Mouse (Mus musculus): Measurements from ENCODE around the gene Hddc3.
"Not testable (repeated sequence)": the region's sequence is repeated elsewhere in the genome, so short reads cannot be mapped to it uniquely, and the experiment has no call there.

The Hddc3 gene

GRCm38 (mm10) chr7:80370649-80371040, 27.7 kb downstream of the Hddc3 start:
- peak; percentile 71 for DNase-seq (ENCODE audit: low spot score)

DNA sequence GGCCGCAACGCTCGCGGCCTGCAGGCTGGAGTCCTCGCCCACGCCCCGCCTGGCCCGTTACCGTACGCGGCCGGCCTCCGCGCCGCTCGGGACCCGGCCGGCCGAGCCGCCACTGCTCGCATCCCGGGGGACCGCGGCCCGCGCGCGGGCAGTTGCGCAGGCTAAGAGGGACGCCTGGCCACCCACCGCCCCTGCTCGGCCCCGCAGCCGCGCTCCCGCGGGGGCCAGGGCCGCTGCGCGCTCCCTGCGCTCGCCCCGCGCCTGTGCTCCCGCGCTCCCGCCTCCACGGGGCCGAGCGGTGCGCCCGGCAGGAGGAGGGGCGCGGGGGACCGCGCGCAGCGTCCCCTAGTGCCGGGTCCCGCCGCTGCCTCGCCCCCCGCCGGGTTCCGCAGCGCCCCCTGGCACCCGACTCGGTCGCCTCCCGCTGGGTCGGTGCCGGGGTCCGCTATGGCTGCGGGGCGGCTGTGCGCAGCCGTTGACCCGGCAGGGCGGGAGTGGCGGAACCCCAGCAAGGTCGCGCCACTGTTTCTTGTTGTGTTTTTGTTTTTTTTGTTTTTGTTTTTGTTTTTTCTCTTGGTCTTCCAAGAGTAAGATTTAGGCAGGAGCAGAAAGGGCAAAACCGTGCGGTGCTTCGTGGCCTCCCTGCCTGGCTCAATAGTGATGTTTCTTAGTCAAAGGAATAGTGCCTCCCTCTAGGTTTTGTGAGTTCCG, 28.3 kb downstream of the Hddc3 start, which contains the start of gene Man2a2:
Man2a2 (minus strand) TSS at position 335 of the 711 bp plus-strand sequence.
- DNase-seq (ENCODE audit: low spot score) = peak; percentile 82

GRCm38 (mm10) chr7:80372166-80372565, 29.3 kb downstream of the Hddc3 start:
- no peak for DNase-seq (ENCODE audit: low spot score)

GRCm38 (mm10) chr7:80372667-80373066, 29.8 kb downstream of the Hddc3 start:
- no peak for DNase-seq (ENCODE audit: low spot score)

GRCm38 (mm10) chr7:80373352-80373751, 30.4 kb downstream of the Hddc3 start:
- no peak for DNase-seq (ENCODE audit: low spot score)

DNA sequence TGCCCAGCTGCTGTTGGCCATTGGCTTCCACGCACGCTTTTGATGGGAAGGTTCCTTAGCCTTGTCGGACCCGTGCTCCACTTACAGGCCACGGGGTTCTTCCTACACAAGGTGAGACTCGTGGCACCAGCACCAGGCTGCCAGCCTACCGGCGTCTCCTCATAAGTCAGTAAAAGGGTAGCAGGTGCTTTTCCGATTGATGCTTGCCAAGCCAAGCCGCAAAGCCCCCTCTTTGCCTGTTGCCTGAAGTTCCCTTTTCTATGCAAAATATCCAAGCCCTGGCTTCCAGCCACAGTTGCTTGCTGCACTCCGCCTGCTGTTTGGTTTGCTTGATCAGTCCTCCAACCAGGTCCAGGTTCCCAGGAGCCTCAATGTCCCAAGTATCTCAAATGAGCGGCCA, 30.9 kb downstream of the Hddc3 start:
- no peak for DNase-seq (ENCODE audit: low spot score)

GRCm38 (mm10) chr7:80374280-80374679, 31.4 kb downstream of the Hddc3 start:
- no peak for DNase-seq (ENCODE audit: low spot score)

- no peak for DNase-seq (ENCODE audit: low spot score)
These were observed 31.8 kb downstream of the Hddc3 start for GRCm38 (mm10) chr7:80374733-80375132.

GRCm38 (mm10) chr7:80375376-80376039, 32.6 kb downstream of the Hddc3 start:
- no peak for DNase-seq (ENCODE audit: low spot score)

DNA sequence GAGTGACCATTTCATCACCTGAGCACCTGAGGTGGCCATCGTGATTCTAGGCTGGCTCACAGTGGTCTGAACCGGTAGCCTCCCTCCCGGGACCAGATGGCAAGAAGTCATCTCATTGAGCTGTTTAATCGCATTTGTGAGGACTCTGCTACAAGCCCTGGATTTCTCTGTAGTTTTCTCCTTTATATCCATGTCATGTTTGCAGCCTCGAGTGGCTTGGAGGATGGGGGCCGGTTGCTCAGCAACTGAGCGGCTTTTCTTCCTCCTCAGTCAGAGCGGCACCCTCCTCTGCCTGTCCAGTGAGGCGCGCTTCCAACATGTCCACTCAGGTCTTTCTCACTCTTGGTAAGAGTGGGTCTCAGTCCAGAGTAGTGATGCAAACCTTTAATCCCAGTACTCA, 33.3 kb downstream of the Hddc3 start:
- no peak for DNase-seq (ENCODE audit: low spot score)

DNA sequence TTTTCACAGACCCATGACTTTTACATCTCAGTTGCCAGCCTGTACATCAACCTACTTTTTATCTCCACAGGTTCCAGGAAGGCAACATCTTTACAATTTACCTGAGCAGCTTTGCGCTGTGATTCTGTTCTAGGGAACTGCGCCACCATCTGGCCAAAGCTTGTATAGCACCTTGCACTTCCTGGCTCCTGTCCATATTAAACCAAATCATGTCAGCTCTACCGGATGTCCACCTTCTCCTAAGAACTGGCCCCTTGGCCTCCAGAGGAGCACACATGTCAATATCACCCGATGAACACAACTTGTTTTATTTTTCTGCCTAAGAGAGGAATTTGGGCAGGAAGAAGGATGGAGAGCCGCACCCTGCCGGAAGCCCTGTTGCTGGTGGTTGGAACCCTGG, 34.6 kb downstream of the Hddc3 start:
- peak; percentile 76 for DNase-seq (ENCODE audit: low spot score)

- peak; percentile 51 for DNase-seq (ENCODE audit: low spot score)
These were observed 36.6 kb downstream of the Hddc3 start for GRCm38 (mm10) chr7:80379531-80379930.

DNA sequence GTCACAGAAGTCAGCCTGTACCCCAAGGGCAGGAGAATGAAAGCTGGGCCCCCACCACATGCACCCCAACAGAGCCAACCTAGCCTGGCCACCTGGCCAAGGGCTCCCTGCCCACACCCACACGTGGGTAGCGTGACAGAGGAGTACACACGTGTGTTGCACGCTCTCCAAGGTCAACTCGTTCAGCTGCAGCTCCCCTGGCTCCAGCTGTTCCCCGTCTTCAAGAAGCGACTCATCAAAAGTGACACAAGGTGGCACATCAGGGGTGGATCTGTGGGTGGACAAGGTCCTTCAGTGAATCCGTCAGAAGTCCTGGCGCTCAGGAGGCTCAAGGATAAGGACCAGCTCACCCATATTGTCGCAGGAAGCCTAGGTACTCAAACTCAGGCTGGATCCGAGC, 40.0 kb downstream of the Hddc3 start:
- DNase-seq (ENCODE audit: low spot score) = no peak

DNA sequence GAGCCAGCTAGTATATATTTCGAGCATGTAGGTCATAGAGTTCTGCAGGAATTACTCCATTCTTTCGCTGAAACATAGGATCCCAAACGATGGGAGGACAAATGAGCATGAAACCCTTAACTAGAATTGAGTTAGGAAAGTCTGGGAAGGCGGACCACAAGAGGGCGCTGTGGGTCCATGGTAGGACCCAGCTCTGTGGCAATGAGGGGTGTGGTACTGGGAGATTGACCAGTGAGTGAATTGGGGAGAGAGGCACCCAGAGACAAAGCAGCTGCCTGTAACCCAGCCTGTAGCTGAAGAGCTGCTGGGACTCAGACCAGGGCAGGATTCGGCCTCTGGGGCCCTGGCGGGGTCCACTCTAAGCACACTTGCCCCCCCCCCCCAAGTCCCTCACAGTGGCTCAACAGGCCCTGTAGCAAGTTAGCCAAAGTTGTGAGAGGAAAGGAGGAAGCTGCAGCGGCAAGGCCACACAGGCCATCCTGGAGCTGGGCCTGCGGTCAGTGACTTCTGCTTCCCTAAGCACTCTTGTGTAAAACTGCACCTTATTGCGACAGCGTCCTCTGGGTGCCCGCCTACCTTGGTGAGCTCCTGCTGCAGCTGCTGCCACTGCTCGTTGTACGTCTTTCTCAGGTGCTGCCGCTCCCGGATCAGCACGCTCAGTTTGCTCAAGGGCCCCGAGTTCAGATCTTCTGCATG, 43.5 kb downstream of the Hddc3 start:
- peak; percentile 95 for DNase-seq (ENCODE audit: low spot score)

DNA sequence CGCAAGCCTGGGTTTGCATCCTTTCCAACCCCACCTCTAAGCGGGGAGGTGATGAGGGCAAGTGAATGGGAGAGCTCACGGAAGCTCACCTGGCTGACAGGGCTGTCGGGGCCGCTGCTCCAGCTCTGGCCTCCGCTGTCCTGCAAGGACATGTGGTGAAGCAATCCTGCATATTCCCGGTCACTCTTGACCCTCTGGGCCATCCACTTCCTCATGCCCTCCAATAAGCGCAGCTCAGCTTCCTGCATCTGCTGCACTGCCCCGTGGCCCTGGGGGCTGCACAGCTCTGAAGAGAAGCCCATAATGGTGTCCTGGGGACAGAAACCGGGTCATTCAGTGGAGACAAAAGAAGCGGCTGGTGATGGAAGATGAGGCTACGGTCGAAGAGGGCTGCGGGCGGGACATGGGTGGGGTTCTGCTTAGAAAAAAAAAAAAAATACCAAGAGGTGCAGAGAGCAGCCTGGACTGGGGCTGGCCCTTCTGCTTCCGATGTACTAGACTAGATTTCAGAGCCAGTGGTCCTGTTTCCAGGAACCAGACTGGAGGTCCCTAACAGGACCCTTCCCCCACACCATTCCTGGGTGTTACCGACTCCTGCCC, 44.2 kb downstream of the Hddc3 start:
- peak; percentile 36 for DNase-seq (ENCODE audit: low spot score)

GRCm38 (mm10) chr7:80387633-80388543, 45.0 kb downstream of the Hddc3 start, which contains the start of gene Fes:
Gene Fes (minus strand): TSS chr7:80387946.
- DNase-seq (ENCODE audit: low spot score) = peak; percentile 70

DNA sequence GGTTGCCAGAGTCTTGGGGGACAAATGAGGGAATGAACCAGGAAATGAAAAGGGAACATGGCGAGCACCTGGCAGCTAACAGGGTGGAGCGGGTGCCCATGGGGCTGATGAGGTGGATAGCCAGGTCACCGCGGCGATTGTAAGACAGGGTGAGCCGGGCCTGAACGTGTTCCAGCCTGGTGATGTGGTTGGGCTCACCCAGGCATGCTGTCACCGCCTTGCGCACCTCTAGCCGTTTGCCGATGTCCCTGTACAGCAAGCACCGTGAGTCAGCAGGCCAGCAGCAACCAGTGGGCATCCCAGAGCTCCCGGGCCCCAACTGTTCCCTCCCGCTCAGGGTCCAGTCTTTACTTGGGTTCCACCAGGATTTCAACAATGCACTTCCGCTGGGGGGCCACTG, 49.2 kb downstream of the Hddc3 start:
- DNase-seq (ENCODE audit: low spot score) = no peak

DNA sequence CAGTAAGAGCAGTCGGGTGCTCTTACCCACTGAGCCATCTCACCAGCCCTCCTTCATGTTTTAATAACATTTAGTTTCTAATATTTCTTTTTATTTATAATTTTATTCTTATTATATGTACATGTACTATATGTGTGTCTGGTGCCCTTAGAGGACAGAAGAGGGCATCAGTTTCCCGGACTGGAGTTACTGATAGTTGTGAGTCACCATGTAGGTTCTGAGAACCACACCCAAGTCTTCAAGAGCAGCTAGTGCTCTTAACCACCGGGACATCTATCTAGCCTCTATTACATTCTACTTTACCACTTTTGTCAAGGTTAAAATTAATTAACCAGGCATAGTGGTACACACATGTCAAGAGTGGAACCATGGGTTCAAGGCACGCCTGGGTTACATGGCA, 51.7 kb downstream of the Hddc3 start:
- no peak for DNase-seq (ENCODE audit: low spot score)

DNA sequence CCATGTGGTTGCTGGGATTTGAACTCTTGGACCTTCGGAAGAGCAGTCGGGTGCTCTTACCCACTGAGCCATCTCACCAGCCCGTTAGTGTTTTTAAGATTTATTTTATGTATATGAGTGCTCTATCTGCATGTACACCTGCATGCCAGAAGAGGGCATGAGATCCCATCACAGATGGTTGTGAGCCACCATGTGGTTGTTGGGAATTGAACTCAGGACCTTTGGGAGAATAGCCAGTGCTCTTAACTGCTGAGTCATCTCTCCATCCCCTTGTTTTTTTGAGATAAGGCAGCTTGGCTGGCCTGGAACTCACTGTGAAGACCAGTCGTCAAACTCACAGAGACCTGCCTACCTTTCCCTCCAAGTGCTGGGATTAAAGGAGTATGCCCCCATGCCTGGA, 53.5 kb downstream of the Hddc3 start:
- DNase-seq (ENCODE audit: low spot score) = not testable (repeated sequence)

DNA sequence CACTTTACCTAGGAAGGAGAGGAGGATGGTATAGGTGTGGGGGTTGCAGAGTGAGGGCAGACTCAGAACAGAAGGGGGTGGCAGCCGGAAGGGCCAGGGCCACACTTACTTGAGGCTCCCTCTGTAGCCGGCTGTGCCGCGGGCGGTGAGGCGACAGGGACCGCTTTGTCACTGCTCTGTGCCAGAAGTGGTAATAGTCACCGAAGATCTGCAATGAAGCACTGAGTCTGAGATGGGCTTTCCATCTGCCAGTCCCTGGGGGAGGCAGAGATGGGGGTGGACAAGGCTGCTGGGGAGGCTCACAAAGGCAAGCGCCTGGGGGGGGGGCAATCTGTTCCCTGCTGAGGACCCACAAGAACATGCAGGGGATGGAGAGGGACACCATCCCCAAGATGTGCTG, 55.1 kb downstream of the Hddc3 start:
- no peak for DNase-seq (ENCODE audit: low spot score)

- no peak for DNase-seq (ENCODE audit: low spot score)
These were observed 55.9 kb downstream of the Hddc3 start for GRCm38 (mm10) chr7:80398654-80399444.

Data from embryo, embryonic 10.5 days (tissue).